Mouse (Mus musculus) CH12.LX (cell line): ENCODE data around the gene Cby1. TPM values are rescaled to one million over a fixed set of nuclear protein-coding genes. Genes with fewer than 3 reads are reported as not detected.

Experiments used
- DNase-seq: peaks from one replicate; pipeline ENCODE4 v3.0.0-alpha.2; 2013; ENCODE audit errors: extremely low read depth
- H3K27ac ChIP-seq: 2 replicates; pipeline ENCODE4 v1.5.1; 2012; ENCODE audit warnings: low read depth, mild to moderate bottlenecking, control low read depth, moderate library complexity; ENCODE audit not compliant: insufficient read depth
- H3K27me3 ChIP-seq: replicated peaks from 2 replicates; pipeline ENCODE3; 2012; ENCODE audit warnings: inconsistent platforms
- H3K36me3 ChIP-seq, 2 experiments: replicated peaks in 1 of 2; 2 replicates each; pipeline versions ENCODE3 to v1.6.1; 2012; ENCODE audit warnings: inconsistent platforms in 1 of 2, low read length in 1 of 2, mild to moderate bottlenecking in 1 of 2, mixed read lengths in 1 of 2, moderate library complexity in 1 of 2; ENCODE audit not compliant: control insufficient read depth in 1 of 2, insufficient read depth in 1 of 2
- H3K4me1 ChIP-seq, 2 experiments: 2 replicates each; pipeline ENCODE4 v1.6.1; 2012; ENCODE audit warnings: inconsistent platforms in 1 of 2, moderate library complexity in 1 of 2; ENCODE audit not compliant: insufficient read depth in 2 of 2, control insufficient read depth in 1 of 2
- H3K4me2 ChIP-seq: 2 replicates; pipeline ENCODE4 v1.6.1; 2012; ENCODE audit warnings: low read depth, mild to moderate bottlenecking, control low read depth; ENCODE audit not compliant: poor library complexity, insufficient read depth, severe bottlenecking
- H3K4me3 ChIP-seq, 3 experiments: fragments of 150-350 bp in 1 of 3; sonication (generic) in 1 of 3; replicated peaks in 1 of 3; 2 replicates each; pipeline versions ENCODE3 to v1.5.1; 2011 to 2012; ENCODE audit warnings: low read depth in 2 of 3, low read length in 2 of 3, mild to moderate bottlenecking in 2 of 3, moderate library complexity in 2 of 3, control low read depth in 1 of 3, improper control_type of control experiment in 1 of 3, inconsistent platforms in 1 of 3, mixed read lengths in 1 of 3; ENCODE audit not compliant: poor library complexity in 1 of 3
- H3K79me2 ChIP-seq: replicated peaks from 2 replicates; pipeline ENCODE4 v1.6.1; 2012; ENCODE audit warnings: mild to moderate bottlenecking, moderate library complexity; ENCODE audit not compliant: control insufficient read depth, poor library complexity, insufficient read depth, severe bottlenecking; ENCODE audit errors: extremely low read depth
- H3K9ac ChIP-seq: 2 replicates; pipeline ENCODE4 v1.6.1; 2012; ENCODE audit warnings: low read depth, mild to moderate bottlenecking, control low read depth, moderate library complexity; ENCODE audit not compliant: insufficient read depth
- H3K9me3 ChIP-seq: replicated peaks from 2 replicates; pipeline ENCODE3; 2012; ENCODE audit warnings: low read length, inconsistent platforms, mixed read lengths
- BHLHE40 ChIP-seq: IDR thresholded peaks from 2 replicates; pipeline ENCODE4 v1.6.1; 2011; ENCODE audit warnings: mild to moderate bottlenecking, low read depth, low read length, improper control_type of control experiment
- CHD1 ChIP-seq: IDR thresholded peaks from 2 replicates; pipeline ENCODE4 v1.6.1; 2012; ENCODE audit warnings: low read depth, low read length, improper control_type of control experiment, inconsistent platforms
- CHD2 ChIP-seq: IDR thresholded peaks from 2 replicates; pipeline ENCODE4 v1.6.1; 2011; ENCODE audit warnings: low read length, improper control_type of control experiment
- CTCF ChIP-seq, 2 experiments: IDR thresholded peaks in 1 of 2; conservative IDR thresholded peaks in 1 of 2; 2 replicates each; pipeline ENCODE4 v1.5.1; 2011 to 2012; ENCODE audit warnings: low read depth in 2 of 2, low read length in 2 of 2, improper control_type of control experiment in 1 of 2, inconsistent platforms in 1 of 2, mild to moderate bottlenecking in 1 of 2, moderate library complexity in 1 of 2
- E2F4 ChIP-seq: IDR thresholded peaks from 2 replicates; pipeline ENCODE4 v1.6.1; 2011; ENCODE audit warnings: low read depth, low read length, improper control_type of control experiment; ENCODE audit not compliant: insufficient replicate concordance
- ELF1 ChIP-seq: IDR thresholded peaks from 2 replicates; pipeline ENCODE4 v1.6.1; 2014; ENCODE audit warnings: low read depth, mild to moderate bottlenecking, inconsistent platforms, low read length, improper control_type of control experiment
- EP300 ChIP-seq: IDR thresholded peaks from 2 replicates; pipeline ENCODE4 v1.6.1; 2011; ENCODE audit warnings: low read length, improper control_type of control experiment
- ETS1 ChIP-seq: conservative IDR thresholded peaks from 2 replicates; pipeline ENCODE4 v1.6.1; 2012; ENCODE audit warnings: low read depth, mild to moderate bottlenecking, inconsistent platforms, low read length, improper control_type of control experiment, moderate library complexity
- GABPA ChIP-seq: IDR thresholded peaks from 2 replicates; pipeline ENCODE4 v1.6.1; 2012; ENCODE audit warnings: low read depth, low read length, improper control_type of control experiment, inconsistent platforms; ENCODE audit not compliant: insufficient replicate concordance
- HCFC1 ChIP-seq: IDR thresholded peaks from 2 replicates; pipeline ENCODE4 v1.6.1; 2012; ENCODE audit warnings: low read depth, mild to moderate bottlenecking, inconsistent platforms, low read length, improper control_type of control experiment
- IRF4 ChIP-seq: IDR thresholded peaks from 2 replicates; pipeline ENCODE4 v1.6.1; 2014; ENCODE audit warnings: low read depth, mild to moderate bottlenecking, inconsistent platforms, low read length, improper control_type of control experiment
- JUN ChIP-seq: IDR thresholded peaks from 2 replicates; pipeline ENCODE4 v1.6.1; 2011; ENCODE audit warnings: low read depth, mild to moderate bottlenecking, low read length, improper control_type of control experiment, moderate library complexity; ENCODE audit not compliant: insufficient read depth
- JUND ChIP-seq: conservative IDR thresholded peaks from 2 replicates; pipeline ENCODE4 v1.6.1; 2011; ENCODE audit warnings: low read depth, low read length, improper control_type of control experiment
- KAT2A ChIP-seq: IDR thresholded peaks from 2 replicates; pipeline ENCODE4 v1.6.1; 2012; ENCODE audit warnings: low read length, improper control_type of control experiment, inconsistent platforms; ENCODE audit not compliant: insufficient replicate concordance
- MAFK ChIP-seq: IDR thresholded peaks from 2 replicates; pipeline ENCODE4 v1.6.1; 2011; ENCODE audit warnings: low read length, improper control_type of control experiment; ENCODE audit not compliant: insufficient replicate concordance
- MAX ChIP-seq: IDR thresholded peaks from 2 replicates; pipeline ENCODE4 v1.6.1; 2011; ENCODE audit warnings: low read length, improper control_type of control experiment
- MAZ ChIP-seq: IDR thresholded peaks from 2 replicates; pipeline ENCODE4 v1.6.1; 2012; ENCODE audit warnings: low read depth, mild to moderate bottlenecking, inconsistent platforms, low read length, improper control_type of control experiment, moderate library complexity
- MEF2A ChIP-seq: IDR thresholded peaks from 2 replicates; pipeline ENCODE4 v1.6.1; 2014; ENCODE audit warnings: low read depth, mild to moderate bottlenecking, inconsistent platforms, low read length, improper control_type of control experiment, borderline replicate concordance
- MXI1 ChIP-seq: IDR thresholded peaks from 2 replicates; pipeline ENCODE4 v1.6.1; 2011; ENCODE audit warnings: mild to moderate bottlenecking, low read depth, low read length, improper control_type of control experiment
- MYC ChIP-seq: IDR thresholded peaks from 2 replicates; pipeline ENCODE4 v1.6.1; 2011; ENCODE audit warnings: low read depth, mild to moderate bottlenecking, improper control_type of control experiment, low read length
- NELFE ChIP-seq: IDR thresholded peaks from 2 replicates; pipeline ENCODE4 v1.6.1; 2011; ENCODE audit warnings: low read depth, low read length, improper control_type of control experiment
- NRF1 ChIP-seq: IDR thresholded peaks from 2 replicates; pipeline ENCODE4 v1.6.1; 2014; ENCODE audit warnings: low read depth, mild to moderate bottlenecking, inconsistent platforms, low read length, improper control_type of control experiment, moderate library complexity
- PAX5 ChIP-seq: IDR thresholded peaks from 2 replicates; pipeline ENCODE4 v1.6.1; 2012; ENCODE audit warnings: low read length, inconsistent platforms, mixed read lengths
- POLR2A ChIP-seq: IDR thresholded peaks from 2 replicates; pipeline ENCODE4 v1.6.1; 2011; ENCODE audit warnings: low read depth, mild to moderate bottlenecking, improper control_type of control experiment, low read length
- POLR2AphosphoS2 ChIP-seq: IDR thresholded peaks from 2 replicates; pipeline ENCODE4 v1.6.1; 2011; ENCODE audit warnings: low read depth, low read length, improper control_type of control experiment
- RAD21 ChIP-seq: IDR thresholded peaks from 2 replicates; pipeline ENCODE4 v1.6.1; 2011; ENCODE audit warnings: low read depth, mild to moderate bottlenecking, low read length, improper control_type of control experiment, moderate library complexity
- RCOR1 ChIP-seq: conservative IDR thresholded peaks from 2 replicates; pipeline ENCODE4 v1.6.1; 2012; ENCODE audit warnings: low read depth, mild to moderate bottlenecking, inconsistent platforms, low read length, improper control_type of control experiment
- SIN3A ChIP-seq: IDR thresholded peaks from 2 replicates; pipeline ENCODE4 v1.6.1; 2012; ENCODE audit warnings: low read length, improper control_type of control experiment, inconsistent platforms
- SMC3 ChIP-seq: IDR thresholded peaks from 2 replicates; pipeline ENCODE4 v1.6.1; 2011; ENCODE audit warnings: low read depth, low read length, improper control_type of control experiment
- TBP ChIP-seq: conservative IDR thresholded peaks from 2 replicates; pipeline ENCODE4 v1.6.1; 2011; ENCODE audit warnings: low read depth, low read length, improper control_type of control experiment
- TCF12 ChIP-seq: IDR thresholded peaks from 2 replicates; pipeline ENCODE4 v1.6.1; 2014; ENCODE audit warnings: low read depth, mild to moderate bottlenecking, inconsistent platforms, low read length, improper control_type of control experiment
- UBTF ChIP-seq: IDR thresholded peaks from 2 replicates; pipeline ENCODE4 v1.6.1; 2012; ENCODE audit warnings: low read depth, mild to moderate bottlenecking, inconsistent platforms, low read length, improper control_type of control experiment, moderate library complexity
- USF1 ChIP-seq: IDR thresholded peaks from 2 replicates; pipeline ENCODE4 v1.6.1; 2014; ENCODE audit warnings: low read depth, mild to moderate bottlenecking, inconsistent platforms, low read length, improper control_type of control experiment
- USF2 ChIP-seq: conservative IDR thresholded peaks from 2 replicates; pipeline ENCODE4 v1.6.1; 2011; ENCODE audit warnings: low read depth, low read length, improper control_type of control experiment
- ZC3H11A ChIP-seq: IDR thresholded peaks from 2 replicates; pipeline ENCODE4 v1.6.1; 2012; ENCODE audit warnings: low read depth, mild to moderate bottlenecking, inconsistent platforms, low read length, improper control_type of control experiment
- ZKSCAN1 ChIP-seq: IDR thresholded peaks from 2 replicates; pipeline ENCODE4 v1.6.1; 2012; ENCODE audit warnings: low read depth, inconsistent platforms, low read length, improper control_type of control experiment, borderline replicate concordance
- ZMIZ1 ChIP-seq: IDR thresholded peaks from 2 replicates; pipeline ENCODE4 v1.6.1; 2012; ENCODE audit warnings: low read depth, mild to moderate bottlenecking, inconsistent platforms, low read length, improper control_type of control experiment
- ZNF384 ChIP-seq: IDR thresholded peaks from 2 replicates; pipeline ENCODE4 v1.6.1; 2012; ENCODE audit warnings: low read depth, low read length, improper control_type of control experiment, inconsistent platforms
- dilution Hi-C: fragments of 300-500 bp; cut with MboI; formaldehyde crosslinking; loops from 2 replicates; pipeline ENCODE4 v1.14.3; 2020; ENCODE audit warnings: low sequenced_read_pairs; ENCODE audit not compliant: extremely low pct_unique_long_range_greater_than_20kb, extremely low pct_ligation_motif_present
- in situ Hi-C: fragments of 300-500 bp; cut with MboI; formaldehyde crosslinking; loops from 3 replicates; pipeline ENCODE4 v1.14.3; 2019; ENCODE audit warnings: low sequenced_read_pairs, low pct_ligation_motif_present, low pct_unique_long_range_greater_than_20kb, mixed read lengths
- polyA plus RNA-seq: library from polyadenylated mRNA; unstranded; fragments of >175 nt; gene quantifications from 2 replicates; pipeline ENCODE4 v1.2.1, GENCODE M21; 2012; ENCODE audit warnings: low read depth; ENCODE audit not compliant: insufficient read length
- total RNA-seq, 2 experiments: library from RNA; depleted of rRNA; stranded (reverse); fragments of 300-350 nt in 1 of 2; fragments of >200 nt in 1 of 2; gene quantifications; 2 replicates each; pipeline ENCODE4 v1.2.3; 2012 to 2014

The Cby1 gene
- total and polyA plus RNA-seq, 3 experiments, result 16.9 to 19.3 (median 17.6) TPM

DNA sequence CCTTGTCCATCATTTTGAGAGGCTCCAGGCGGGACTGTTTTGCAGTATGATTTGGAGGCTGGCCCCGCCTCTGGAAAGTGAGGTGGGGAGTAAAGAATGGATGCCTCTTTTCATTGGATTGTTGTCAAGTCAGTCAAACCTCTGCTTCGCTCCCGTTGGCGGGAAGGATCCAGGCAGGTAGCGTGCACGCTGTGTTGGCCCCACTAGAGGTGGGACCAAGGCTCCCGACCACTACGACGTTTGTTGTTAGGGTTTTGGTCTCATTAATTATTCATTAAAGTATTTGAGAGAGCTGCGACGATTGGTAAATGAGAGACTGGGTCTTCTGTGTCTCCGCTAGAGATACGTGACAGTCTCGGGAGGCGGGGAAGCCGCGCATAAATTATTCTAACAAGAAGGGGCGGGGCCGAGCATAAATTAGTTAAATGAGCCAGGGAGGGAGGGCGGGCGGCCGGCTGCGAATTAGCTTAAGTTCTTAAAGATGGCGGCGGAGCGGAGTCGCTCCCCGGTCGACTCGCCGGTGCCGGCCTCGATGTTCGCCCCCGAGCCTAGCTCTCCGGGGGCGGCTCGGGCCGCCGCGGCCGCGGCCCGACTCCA, 31.5 kb downstream of the Cby1 start, which contains the start of gene Gtpbp1:
Gene Gtpbp1 (plus strand): TSS at position 420 of the 597 bp plus-strand sequence.
- peaks cover 5 to 57% of the 10 kb centered on the region in 2 experiments for H3K4me1 ChIP-seq
- peak within 1 kb of the TSS; percentile 81 for H3K9ac ChIP-seq
- peak; percentile 99 for DNase-seq
- H3K27me3 ChIP-seq, result peaks cover 15% of the 10 kb centered on the region
- TF ChIP-seq E2F4 (peak; percentile 83; the same call in 1 of the 2 replicates), POLR2A (peak; percentile 84), PAX5 (no peak), JUN (no peak), MYC (no peak), ZNF384 (no peak), TBP (0 out of 2 replicates have a peak, but pooled peaks have one; percentile 33), JUND (no peak), UBTF (no peak), GABPA (no peak), ZMIZ1 (peak; percentile 73; the same call in 1 of the 2 replicates), IRF4 (no peak; the same call in 1 of the 2 replicates), HCFC1 (peak; percentile 31; the same call in 1 of the 2 replicates), ETS1 (no peak), POLR2AphosphoS2 (no peak), BHLHE40 (peak; percentile 77), USF1 (no peak), CHD1 (no peak), RAD21 (no peak), SIN3A (peak; percentile 14; the same call in 1 of the 2 replicates), KAT2A (no peak), EP300 (no peak), MAZ (no peak; the same call in 1 of the 2 replicates), MAFK (no peak), MAX (peak; percentile 79), MEF2A (no peak), CTCF (conservative IDR thresholded peaks at IDR 0.05 in 1 of 2, IDR thresholded peaks at IDR 0.05 in 1 of 2; ENCODE audit: low read depth in 2 of 2, low read length in 2 of 2) (no peak), ZKSCAN1 (no peak), SMC3 (no peak), ZC3H11A (no peak), RCOR1 (no peak), CHD2 (peak; percentile 88), ELF1 (peak; percentile 39; the same call in 1 of the 2 replicates), TCF12 (peak; percentile 59), NRF1 (no peak), MXI1 (no peak), NELFE (peak; percentile 62), USF2 (no peak)
- H3K4me2 ChIP-seq, result peak within 1 kb of the TSS; percentile 93
- peaks cover 38% of the 10 kb centered on the region for H3K79me2 ChIP-seq
- H3K36me3 ChIP-seq, result peaks cover 1 to 19% of the 10 kb centered on the region in 2 experiments
- H3K27ac ChIP-seq, result peak within 1 kb of the TSS; percentile 54; the same call in 1 of the 2 replicates
- H3K4me3 ChIP-seq, result peak within 1 kb of the TSS; percentile 70 to 93 (median 92)
- no peaks in the 10 kb centered on the region for H3K9me3 ChIP-seq
- dilution Hi-C loops, result no loop called here
- in situ Hi-C loops, result no loop called here
